Comparison of ENCODE assay signal across 25 mouse cellular contexts in genomic region chr4:57134554-57134953, GRCm38 (mm10). TPM values are rescaled to one million over a fixed set of nuclear protein-coding genes. Genes with fewer than 3 reads are reported as not detected.
DNase-seq lines count a peak whose midpoint lies in the region; ATAC-seq and TF ChIP-seq lines count a peak whose summit lies in the region.
"Had no signal": no experiment of that assay in that cellular context is flagged by ENCODE, and none has a peak within 500 bp of the region (broad histone marks: within the 10 kb centered on the region; RNA-seq: fewer than 3 reads in every experiment).

No protein-coding gene starts in this region.

- H3K9ac ChIP-seq in intestine, embryonic 16.5 days (ENCODE audit: low read depth, low read length): no peak overlapping the region
- H3K9ac ChIP-seq in intestine, postnatal 0 days (ENCODE audit: low read depth, low read length): no peak overlapping the region
- H3K9ac ChIP-seq in neural tube, embryonic 15.5 days (replicated peaks): no peak overlapping the region
- H3K9ac ChIP-seq: heart, embryonic 13.5 days; hindbrain, embryonic 15.5 days; intestine, embryonic 15.5 days; liver, embryonic 15.5 days; lung, embryonic 15.5 days; midbrain, embryonic 13.5 days had no signal

- no peak for ATAC-seq in intestine, embryonic 16.5 days
- no peak for ATAC-seq in intestine, postnatal 0 days
- ATAC-seq in neural tube, embryonic 15.5 days (ENCODE audit: low FRiP score): no peak
- ATAC-seq: intestine, embryonic 15.5 days; midbrain, embryonic 13.5 days had no signal

- H3K27me3 ChIP-seq in intestine, embryonic 16.5 days (replicated peaks; ENCODE audit: control insufficient read depth, insufficient read depth, low read length): no peaks in the 10 kb centered on the region
- H3K27me3 ChIP-seq in intestine, postnatal 0 days (replicated peaks; ENCODE audit: control insufficient read depth, insufficient read depth, low read length): no peaks in the 10 kb centered on the region
- H3K27me3 ChIP-seq in neural tube, embryonic 15.5 days (replicated peaks): no peaks in the 10 kb centered on the region
- H3K27me3 ChIP-seq: hindbrain, embryonic 15.5 days had no signal

- 0 out of 2 replicates have a peak overlapping the region, but pooled peaks have one; percentile 51 for H3K27ac ChIP-seq in intestine, embryonic 16.5 days (ENCODE audit: low read length)
- no peak overlapping the region for H3K27ac ChIP-seq in intestine, postnatal 0 days (ENCODE audit: low read depth, low read length)
- H3K27ac ChIP-seq in neural tube, embryonic 15.5 days (replicated peaks): no peak overlapping the region
- H3K27ac ChIP-seq: heart, adult 2 months; heart, embryonic 13.5 days; hindbrain, embryonic 15.5 days; intestine, embryonic 15.5 days; liver, embryonic 15.5 days; lung, embryonic 15.5 days; midbrain, embryonic 13.5 days had no signal

- TF ChIP-seq CTCF in intestine, postnatal 0 days (IDR thresholded peaks at IDR 0.05; ENCODE audit: low read depth): no peak

- 36% methylated on average over 4 of the region's 4 CpGs for WGBS in intestine, embryonic 16.5 days
- WGBS in intestine, postnatal 0 days: 28% methylated on average over 4 of the region's 4 CpGs
- WGBS in neural tube, embryonic 15.5 days: 54% methylated on average over 4 of the region's 4 CpGs

- peaks cover 54% of the 10 kb centered on the region for H3K4me1 ChIP-seq in intestine, embryonic 16.5 days (ENCODE audit: control insufficient read depth, insufficient read depth, low read length)
- H3K4me1 ChIP-seq in intestine, postnatal 0 days (replicated peaks; ENCODE audit: control insufficient read depth, insufficient read depth, low read length): peaks cover 13% of the 10 kb centered on the region; the same call in 1 of the 2 replicates
- H3K4me1 ChIP-seq in neural tube, embryonic 15.5 days: peaks cover 17% of the 10 kb centered on the region
- H3K4me1 ChIP-seq: heart, embryonic 13.5 days; midbrain, embryonic 13.5 days had no signal

- no peak overlapping the region for H3K4me3 ChIP-seq in intestine, embryonic 16.5 days (ENCODE audit: low read length)
- no peak overlapping the region for H3K4me3 ChIP-seq in intestine, postnatal 0 days (ENCODE audit: low read depth, low read length)
- no peak overlapping the region for H3K4me3 ChIP-seq in neural tube, embryonic 15.5 days (replicated peaks)
- H3K4me3 ChIP-seq: heart, adult 2 months; heart, embryonic 13.5 days; hindbrain, embryonic 15.5 days; intestine, embryonic 15.5 days; liver, embryonic 15.5 days; lung, embryonic 15.5 days; megakaryocyte, embryonic 14.5 days; midbrain, embryonic 13.5 days had no signal

- H3K4me2 ChIP-seq in intestine, embryonic 16.5 days (ENCODE audit: low read depth, low read length): no peak overlapping the region
- no peak overlapping the region; the same call in 1 of the 2 replicates for H3K4me2 ChIP-seq in intestine, postnatal 0 days (replicated peaks; ENCODE audit: low read depth)
- no peak overlapping the region for H3K4me2 ChIP-seq in neural tube, embryonic 15.5 days
- H3K4me2 ChIP-seq: heart, embryonic 13.5 days; hindbrain, embryonic 15.5 days; intestine, embryonic 15.5 days; liver, embryonic 15.5 days; lung, embryonic 15.5 days; midbrain, embryonic 13.5 days had no signal

- DNase-seq in cerebellum, adult 11 months: peak; percentile 83
- peak; percentile 85 for DNase-seq in cerebellum, adult 8-10 months
- DNase-seq in cerebellum, postnatal 36 days: peak; percentile 88 to 89
- DNase-seq in layer of hippocampus, adult 8-10 months (ENCODE audit: low spot score in 2 of 2): no peak
- DNase-seq: adrenal gland, postnatal 36 days; gastrocnemius, postnatal 36 days; heart, adult 2 months; heart, postnatal 14 days; kidney, postnatal 10 days; liver; lung, postnatal 36 days; right cerebral cortex, postnatal 14 days; spleen, adult 18-20 months; thymus, postnatal 14 days had no signal

- no peaks in the 10 kb centered on the region for H3K36me3 ChIP-seq in intestine, embryonic 16.5 days (ENCODE audit: control insufficient read depth, insufficient read depth, low read length)
- H3K36me3 ChIP-seq in intestine, postnatal 0 days (ENCODE audit: control insufficient read depth, insufficient read depth): no peaks in the 10 kb centered on the region
- H3K36me3 ChIP-seq in neural tube, embryonic 15.5 days: no peaks in the 10 kb centered on the region
- H3K36me3 ChIP-seq: heart, embryonic 13.5 days; hindbrain, embryonic 15.5 days; intestine, embryonic 15.5 days; liver, embryonic 15.5 days; lung, embryonic 15.5 days; midbrain, embryonic 13.5 days had no signal

- H3K9me3 ChIP-seq in intestine, embryonic 16.5 days (ENCODE audit: control insufficient read depth, low read length): no peaks in the 10 kb centered on the region
- no peaks in the 10 kb centered on the region for H3K9me3 ChIP-seq in intestine, postnatal 0 days (ENCODE audit: control insufficient read depth)
- H3K9me3 ChIP-seq in neural tube, embryonic 15.5 days (replicated peaks): no peaks in the 10 kb centered on the region
- H3K9me3 ChIP-seq: heart, embryonic 13.5 days; hindbrain, embryonic 15.5 days; intestine, embryonic 15.5 days; liver, embryonic 15.5 days; lung, embryonic 15.5 days; megakaryocyte, embryonic 14.5 days; midbrain, embryonic 13.5 days had no signal

RNA-seq across cellular contexts. Expression of gene Epb41l4b, which starts 8.7 kb away (rescaled TPM):
- 13.9 and 16.6 TPM in 2 replicates for polyA plus RNA-seq in intestine, embryonic 16.5 days (2015; fragmentation: Nextera tagmentation; extraction: Ambion mirVana)
- polyA plus RNA-seq in intestine, postnatal 0 days (2015; fragmentation: Nextera tagmentation; extraction: Ambion mirVana): 47.7 and 47.8 TPM in 2 replicates
- 4.5 and 6.5 TPM in 2 replicates for polyA plus RNA-seq in neural tube, embryonic 15.5 days (2015; fragmentation: Nextera tagmentation; extraction: Ambion mirVana)
- 10 to 100 TPM; 22.2 to 32.4 (median 26.7) TPM for total RNA-seq in layer of hippocampus, adult 8-10 months (2022)
- total RNA-seq: monocyte, adult 5-6 weeks had no signal

Comparison
In these comparisons a context has a peak if more than half of its experiments do, and no peak if none do; other contexts are left out.
1. DNase-seq: peak in cerebellum, adult 11 months (single experiment), cerebellum, adult 8-10 months (single experiment) and cerebellum, postnatal 36 days (2 of 2); none in layer of hippocampus, adult 8-10 months (0 of 2).